Mouse (Mus musculus) cerebellum, adult 2 months (tissue): Measurements from ENCODE around the gene Samd11. TPM values are rescaled to one million over a fixed set of nuclear protein-coding genes. Genes with fewer than 3 reads are reported as not detected.

Source experiments
- DNase-seq, 2 experiments: peaks; one replicate each; pipeline ENCODE4 v3.0.0; 2021
- H3K27ac ChIP-seq: fragments of 200-500 bp; 2 replicates; pipeline ENCODE4 v1.5.1; 2012; ENCODE audit warnings: low read length, control low read depth, inconsistent platforms; ENCODE audit not compliant: insufficient read depth
- H3K27me3 ChIP-seq: fragments of 200-500 bp; 2 replicates; pipeline ENCODE4 v1.6.1; 2012; ENCODE audit warnings: inconsistent platforms, mild to moderate bottlenecking, low read length, moderate library complexity; ENCODE audit not compliant: control insufficient read depth, insufficient read depth
- H3K4me1 ChIP-seq: fragments of 200-500 bp; 2 replicates; pipeline ENCODE4 v1.6.1; 2011; ENCODE audit warnings: low read length; ENCODE audit not compliant: control insufficient read depth, insufficient read depth
- H3K4me3 ChIP-seq: fragments of 200-500 bp; replicated peaks from 2 replicates; pipeline ENCODE3; 2011; ENCODE audit warnings: mild to moderate bottlenecking, low read depth, low read length, control low read depth; ENCODE audit not compliant: insufficient read depth
- CTCF ChIP-seq: fragments of 200-500 bp; IDR thresholded peaks from 2 replicates; pipeline ENCODE4 v1.5.1; 2011; ENCODE audit warnings: low read depth, mild to moderate bottlenecking, control low read depth, low read length, moderate library complexity, borderline replicate concordance; ENCODE audit not compliant: insufficient read depth
- POLR2A ChIP-seq: fragments of 200-500 bp; IDR thresholded peaks from 2 replicates; pipeline ENCODE4 v1.6.1; 2011; ENCODE audit warnings: low read length, control low read depth, borderline replicate concordance; ENCODE audit not compliant: insufficient read depth
- WGBS: fragments of 180-500 bp; shearing (Covaris S2); methylation state at CpG from one replicate; pipeline ENCODE4 v1.1.7; 2018; 5-methylcytosine and 5-hydroxymethylcytosine counted together
- polyA plus RNA-seq: library from polyadenylated mRNA; depleted of rRNA; stranded (reverse); fragments of >200 nt; gene quantifications from 2 replicates; pipeline ENCODE4 v1.2.3, GENCODE M21; 2012; rRNA removed

Samd11 gene
- polyA plus RNA-seq, 1 experiment: 1.8 TPM

DNA sequence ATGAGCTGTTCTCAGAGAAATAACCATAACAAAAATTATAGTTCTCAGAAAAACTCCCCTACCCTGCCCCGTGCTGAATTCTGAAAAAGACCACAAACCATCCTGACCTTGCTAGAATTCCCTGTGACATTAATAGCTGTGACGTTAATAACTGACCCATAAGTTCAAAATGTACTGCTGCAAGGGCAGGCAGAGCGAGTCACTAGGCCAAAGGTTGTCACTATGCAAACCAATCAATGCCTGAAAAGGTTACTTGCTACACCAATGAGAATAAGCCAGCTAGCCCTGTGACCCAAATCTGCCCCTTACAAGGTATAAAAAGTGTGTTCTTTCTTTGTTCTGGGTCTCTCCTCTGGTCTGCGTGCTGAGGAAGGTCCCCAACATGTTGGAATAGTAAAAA is 46.6 kb downstream of the Samd11 start:
- Histone ChIP-seq H3K27ac (no peak overlapping the region), H3K27me3 (no peaks in the 10 kb centered on the region), H3K4me3 (no peak overlapping the region), H3K4me1 (peaks cover 8% of the 10 kb centered on the region; the same call in 1 of the 2 replicates)
- no peak for TF ChIP-seq CTCF
- no peak for TF ChIP-seq POLR2A
- WGBS: 93% methylated on average over 4 of the region's 4 CpGs
- DNase-seq: no peak

DNA sequence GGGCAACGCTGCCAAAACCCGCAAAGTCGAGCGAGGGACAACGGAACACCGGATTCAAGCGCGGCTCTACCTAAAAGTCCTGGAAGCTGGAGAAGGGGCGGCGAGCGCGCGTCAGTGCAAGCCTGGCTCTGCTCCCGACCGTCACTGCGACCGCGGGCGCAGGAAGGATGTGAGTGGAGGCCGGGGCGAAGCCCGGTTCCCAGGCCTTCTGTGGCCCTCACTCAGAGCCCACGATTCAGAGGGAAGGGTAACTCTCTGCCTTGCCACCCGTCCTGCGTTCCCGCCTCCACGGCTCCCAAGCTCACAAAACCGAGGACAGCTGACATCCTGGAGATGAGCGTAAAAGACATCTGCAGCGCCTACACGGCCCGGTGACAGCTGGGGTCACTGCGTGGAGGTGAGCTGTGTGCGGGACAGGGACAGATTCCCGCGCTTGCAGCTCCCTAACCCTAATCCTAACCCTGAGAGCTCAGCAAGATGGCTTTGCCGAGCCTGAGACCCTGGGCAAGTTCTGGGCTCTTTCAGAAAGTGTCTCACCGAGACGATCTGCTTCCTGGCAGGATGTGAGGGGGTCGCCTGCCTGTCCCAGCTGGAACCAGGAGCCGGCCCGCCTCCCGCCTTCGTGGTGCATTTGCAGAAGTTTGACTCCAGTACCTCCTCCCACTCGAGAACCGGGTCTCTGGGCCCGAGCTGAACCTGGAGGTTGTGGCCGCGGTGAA is 51.9 kb downstream of the Samd11 start:
- under 1% methylated on average over 49 of the region's 49 CpGs for WGBS
- peak overlapping the region; percentile 68 for H3K27ac ChIP-seq
- peak in 1 of 2 experiments; percentile 52 for DNase-seq

DNA sequence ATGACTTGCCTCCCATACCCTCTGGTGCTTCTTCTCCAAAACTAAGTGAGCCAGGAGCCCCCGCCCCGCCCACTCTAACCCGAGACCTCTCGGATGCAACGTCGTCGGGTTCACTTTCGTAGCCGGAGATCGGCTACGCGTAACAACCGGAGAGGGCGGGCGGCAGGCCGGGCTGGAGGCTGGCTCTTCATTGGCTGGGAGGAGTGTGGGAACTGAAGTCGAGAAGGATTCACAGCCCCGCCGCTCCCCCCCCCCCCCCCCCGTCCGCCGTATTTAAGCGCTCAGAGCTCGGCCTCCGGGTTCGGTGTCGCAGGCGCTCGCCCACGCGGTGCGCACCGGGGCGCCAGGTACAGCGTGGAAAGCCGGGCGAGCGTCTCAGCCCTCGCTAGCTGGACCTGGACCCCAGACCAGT is 52.5 kb downstream of the Samd11 start, which contains the start of gene AW011738:
AW011738 (plus strand) TSS at position 304 of the 412 bp plus-strand sequence.
- peak within 1 kb of the TSS; percentile 68 for H3K27ac ChIP-seq
- no peak for TF ChIP-seq CTCF
- peak; percentile 49 for TF ChIP-seq POLR2A
- peak; percentile 78 to 86 for DNase-seq
- peaks cover 13% of the 10 kb centered on the region; the same call in 1 of the 2 replicates for H3K4me1 ChIP-seq
- no peaks in the 10 kb centered on the region for H3K27me3 ChIP-seq
- H3K4me3 ChIP-seq: peak within 1 kb of the TSS; percentile 84
- under 1% methylated on average over 34 of the region's 39 CpGs for WGBS

More for the DNA sequence above, 51.9 kb downstream of the Samd11 start:
- no peaks in the 10 kb centered on the region for H3K27me3 ChIP-seq
- TF ChIP-seq CTCF: no peak
- no peak for TF ChIP-seq POLR2A
- H3K4me1 ChIP-seq: peaks cover 13% of the 10 kb centered on the region; the same call in 1 of the 2 replicates
- H3K4me3 ChIP-seq: peak overlapping the region; percentile 84

DNA sequence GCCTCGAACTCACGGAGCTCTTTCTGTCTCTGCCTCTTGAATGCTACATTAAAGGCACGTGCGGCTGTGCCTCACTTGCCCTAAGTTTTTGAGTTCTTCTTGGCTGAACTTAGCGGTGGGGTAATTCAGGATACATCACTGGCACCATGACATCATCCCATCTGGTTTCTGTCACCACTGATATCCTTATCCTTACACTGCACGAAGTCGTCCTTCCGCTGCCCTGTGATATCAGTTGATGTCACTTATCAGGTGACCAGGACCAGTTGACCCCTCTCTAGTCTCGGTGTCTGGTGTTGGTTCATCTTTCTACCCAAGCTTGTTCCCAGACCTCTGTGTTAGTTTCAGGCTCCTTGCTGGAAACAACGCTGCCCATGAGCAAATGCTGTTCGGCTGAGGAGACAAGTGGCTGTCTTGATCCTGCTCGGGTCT is 53.0 kb downstream of the Samd11 start:
- H3K4me1 ChIP-seq: peaks cover 13% of the 10 kb centered on the region; the same call in 1 of the 2 replicates
- no peaks in the 10 kb centered on the region for H3K27me3 ChIP-seq
- H3K4me3 ChIP-seq: peak overlapping the region; percentile 84
- no peak for DNase-seq
- H3K27ac ChIP-seq: peak overlapping the region; percentile 12; the same call in 1 of the 2 replicates
- TF ChIP-seq POLR2A: no peak
- TF ChIP-seq CTCF: no peak
- WGBS: 27% methylated on average over 12 of the region's 12 CpGs

DNA sequence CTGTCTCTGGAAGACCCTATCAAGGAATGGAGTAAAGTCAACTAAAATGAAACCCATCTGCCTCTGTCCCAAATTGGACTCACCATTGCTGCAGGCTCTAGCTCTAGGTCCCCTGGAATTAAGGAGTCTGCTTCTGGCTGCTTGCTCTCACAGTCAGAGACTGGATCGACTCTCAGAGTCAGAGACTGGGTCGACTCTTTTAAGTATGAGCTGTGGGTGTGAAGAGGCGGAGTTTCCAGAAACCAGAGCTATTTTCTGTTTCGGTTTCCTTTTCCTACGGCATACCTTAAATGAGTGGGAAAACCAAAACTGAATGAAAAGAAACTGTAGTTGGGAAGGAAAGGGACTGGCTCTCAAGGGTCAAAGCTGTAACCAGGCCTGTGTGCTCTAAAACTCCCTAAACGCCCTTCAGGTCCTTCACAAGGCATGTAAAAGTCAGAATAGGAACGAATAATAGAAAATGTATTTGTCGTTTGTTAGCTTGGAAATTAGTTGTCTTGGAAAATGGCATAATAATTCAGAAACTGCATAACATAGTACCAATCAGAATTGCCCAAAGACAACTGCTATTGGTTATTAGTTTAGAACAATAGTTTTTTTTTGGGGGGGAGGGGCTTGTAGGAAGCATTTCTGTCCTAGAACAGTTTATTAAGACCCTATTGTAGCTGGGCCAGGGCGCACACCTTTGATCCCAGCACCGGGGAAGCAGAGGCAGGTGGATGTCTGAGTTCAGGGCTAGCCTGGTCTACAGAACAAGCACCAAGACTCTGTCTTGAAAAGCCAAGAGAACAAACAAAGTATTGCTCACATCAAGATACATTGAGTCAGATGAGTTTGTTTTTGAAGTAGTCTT is 54.6 kb downstream of the Samd11 start, which contains the start of gene Isg15:
Isg15 (minus strand) TSS at position 196 of the 853 bp plus-strand sequence.
- no peaks in the 10 kb centered on the region for H3K27me3 ChIP-seq

DNA sequence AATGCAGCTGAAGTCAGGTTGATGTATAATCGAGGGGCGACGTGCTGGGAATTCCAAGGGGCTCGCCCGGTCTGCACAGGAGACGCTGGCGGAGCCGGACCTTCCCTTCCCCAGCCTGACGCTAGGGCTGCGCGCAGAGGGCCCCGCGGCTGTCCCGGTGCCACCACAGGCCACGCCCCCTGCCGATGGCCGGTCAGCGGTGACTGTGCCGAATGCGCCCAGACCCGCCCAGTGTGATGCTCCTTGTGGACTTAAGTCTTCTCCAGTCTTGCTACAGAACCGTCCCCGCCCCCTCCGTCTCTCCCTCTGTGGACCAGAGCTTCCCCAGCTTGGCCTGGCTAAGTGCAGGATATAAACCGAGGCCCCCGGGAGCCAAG is 57.6 kb downstream of the Samd11 start:
- peak; percentile 83 to 86 for DNase-seq
- Histone ChIP-seq H3K27ac (no peak overlapping the region), H3K27me3 (no peaks in the 10 kb centered on the region), H3K4me1 (peaks cover 4% of the 10 kb centered on the region; the same call in 1 of the 2 replicates), H3K4me3 (peak overlapping the region; percentile 83)
- WGBS: under 1% methylated on average over 26 of the region's 26 CpGs
- TF ChIP-seq CTCF (no peak), POLR2A (no peak)

More for the DNA sequence above, 54.6 kb downstream of the Samd11 start, which contains the start of gene Isg15:
- peaks cover 13% of the 10 kb centered on the region; the same call in 1 of the 2 replicates for H3K4me1 ChIP-seq
- TF ChIP-seq POLR2A: no peak
- no peak for TF ChIP-seq CTCF
- DNase-seq: no peak
- WGBS: 74% methylated on average over 10 of the region's 10 CpGs
- no peak within 1 kb of the TSS for H3K4me3 ChIP-seq
- H3K27ac ChIP-seq: no peak within 1 kb of the TSS

DNA sequence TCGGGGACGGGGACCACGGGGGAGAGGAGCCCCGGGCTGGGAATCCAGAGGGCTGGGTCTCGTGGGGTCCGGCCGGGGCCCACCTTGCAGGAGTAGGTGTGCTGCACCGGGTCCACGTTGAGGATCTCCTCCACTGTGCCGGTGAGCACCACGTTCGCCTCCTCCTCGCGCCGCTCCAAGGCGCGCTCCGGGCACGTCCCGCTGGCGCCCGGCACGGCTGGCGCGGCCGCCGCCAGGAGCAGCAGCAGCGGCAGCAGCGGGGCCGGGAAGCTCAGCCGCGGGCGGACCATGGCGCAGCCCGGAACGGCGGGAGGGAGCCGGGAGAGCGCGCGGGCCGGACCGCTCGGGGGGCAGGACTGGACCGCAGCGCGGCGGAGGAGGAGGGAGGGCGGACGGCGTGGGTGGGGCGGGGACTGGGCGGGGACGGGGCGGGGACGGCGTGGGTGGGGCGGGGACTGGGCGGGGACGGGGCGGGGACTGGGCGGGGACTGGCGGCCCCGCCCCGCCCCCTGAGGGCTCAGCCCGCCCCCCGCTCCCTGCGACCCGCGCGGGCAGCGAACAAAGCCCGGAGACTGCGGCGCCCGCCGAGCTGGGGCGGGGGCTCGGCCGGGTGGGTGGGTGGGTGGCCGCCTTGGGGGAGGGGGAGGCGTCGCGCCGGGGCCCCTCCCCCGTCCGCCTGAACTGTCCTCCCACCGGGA is 58.2 kb downstream of the Samd11 start, which contains the start of gene Agrn:
Agrn (minus strand) TSS at position 358 of the 698 bp plus-strand sequence.
- Histone ChIP-seq H3K27ac (no peak within 1 kb of the TSS), H3K4me1 (peaks cover under 1% of the 10 kb centered on the region; the same call in 1 of the 2 replicates), H3K4me3 (peak within 1 kb of the TSS; percentile 83), H3K27me3 (no peaks in the 10 kb centered on the region)
- no peak for TF ChIP-seq CTCF
- 0 out of 2 replicates have a peak, but pooled peaks have one; percentile 19 for TF ChIP-seq POLR2A
- WGBS: 1% methylated on average over 57 of the region's 88 CpGs
- DNase-seq: peak; percentile 76 to 79

Other genes with a start within 250 kb of the Samd11 start
- 3.6 and 5.2 TPM in 2 replicates for gene Tnfrsf4, start 241.8 kb downstream of the Samd11 start, polyA plus RNA-seq
- 0.10 and 0.11 TPM in 2 replicates for gene Tnfrsf18, start 229.5 kb downstream of the Samd11 start, polyA plus RNA-seq
- 0.11 and 0.32 TPM in 2 replicates for gene Ttll10, start 196.2 kb downstream of the Samd11 start, polyA plus RNA-seq
- gene 9430015G10Rik, start 145.7 kb downstream of the Samd11 start, polyA plus RNA-seq: 32.6 and 34.3 TPM in 2 replicates
- 2.0 and 2.1 TPM in 2 replicates for gene Rnf223, start 125.1 kb downstream of the Samd11 start, polyA plus RNA-seq
- 109 and 111 TPM in 2 replicates for gene Agrn, start 58.2 kb downstream of the Samd11 start, polyA plus RNA-seq
- gene Isg15, start 54.8 kb downstream of the Samd11 start, polyA plus RNA-seq: 3.5 and 4.8 TPM in 2 replicates
- gene AW011738, start 52.4 kb downstream of the Samd11 start, polyA plus RNA-seq: 6.6 and 6.8 TPM in 2 replicates
- gene Perm1, start 39.8 kb downstream of the Samd11 start, polyA plus RNA-seq: 1.3 and 1.4 TPM in 2 replicates
- gene Plekhn1, start 20.8 kb downstream of the Samd11 start, polyA plus RNA-seq: 93.4 and 101 TPM in 2 replicates
- gene Noc2l, start 19.6 kb downstream of the Samd11 start, polyA plus RNA-seq: 73.5 and 75.9 TPM in 2 replicates
- gene Vmn2r-ps159, start 75.4 kb upstream of the Samd11 start, polyA plus RNA-seq: not detected in 2 replicates